Comparison of ENCODE assay signal across 10 mouse cellular contexts in the genomic region with DNA sequence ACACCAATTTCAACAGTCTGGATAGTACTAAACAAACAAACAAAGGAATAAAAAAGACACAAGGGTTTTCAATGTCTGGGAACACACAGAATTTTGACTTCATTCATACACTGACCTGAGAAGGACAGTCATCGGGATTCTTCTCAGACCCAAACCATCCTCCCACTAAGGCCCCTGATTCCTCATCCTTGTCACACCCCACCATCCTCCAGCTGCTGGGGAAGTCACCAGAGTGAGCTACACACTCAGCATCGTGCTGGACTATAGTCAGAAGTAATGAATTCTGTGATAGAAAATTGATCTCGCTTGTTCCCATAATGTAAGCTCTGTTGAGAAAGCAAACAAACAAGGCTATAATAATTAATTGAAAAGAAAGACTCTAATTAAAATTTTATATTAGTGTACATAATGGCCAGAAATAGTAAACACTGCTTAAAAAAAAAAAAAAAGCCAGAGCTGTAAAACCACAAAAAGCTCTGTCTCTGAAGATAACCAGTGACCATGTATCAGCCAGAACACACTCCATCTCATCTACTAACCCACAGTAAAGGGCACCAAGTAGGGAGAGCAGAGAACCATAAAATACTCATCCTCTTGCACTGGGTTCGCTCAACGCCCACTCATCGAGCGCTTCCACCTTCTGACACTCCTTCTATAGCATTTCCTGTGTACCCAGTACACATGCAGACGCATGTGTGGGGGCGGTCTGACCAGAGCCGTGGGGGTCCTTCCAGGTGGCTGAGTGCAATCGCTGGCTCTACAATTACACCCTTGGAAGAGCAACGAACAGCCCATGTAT.
DNase-seq lines count a peak whose midpoint lies in the region; ATAC-seq and TF ChIP-seq lines count a peak whose summit lies in the region.
"Had no signal": no experiment of that assay in that cellular context is flagged by ENCODE, and none has a peak within 500 bp of the region (broad histone marks: within the 10 kb centered on the region; RNA-seq: fewer than 3 reads in every experiment).

No protein-coding gene starts in this region.

- no peak overlapping the region for H3K27ac ChIP-seq in kidney, embryonic 14.5 days (ENCODE audit: low read depth, low read length)
- no peak overlapping the region for H3K27ac ChIP-seq in kidney, embryonic 15.5 days
- peak overlapping the region; percentile 66 for H3K27ac ChIP-seq in MEL (ENCODE audit: control insufficient read depth, low read depth, low read length)
- H3K27ac ChIP-seq in stomach, postnatal 0 days (replicated peaks): no peak overlapping the region
- H3K27ac ChIP-seq: lung, embryonic 15.5 days had no signal

- H3K27me3 ChIP-seq in kidney, embryonic 14.5 days (ENCODE audit: control insufficient read depth, insufficient read depth, low read length): no peaks in the 10 kb centered on the region
- H3K27me3 ChIP-seq in kidney, embryonic 15.5 days: no peaks in the 10 kb centered on the region
- H3K27me3 ChIP-seq in MEL (ENCODE audit: control insufficient read depth in 1 of 2, insufficient read depth in 2 of 2, low read length in 2 of 2): no peaks in the 10 kb centered on the region
- no peaks in the 10 kb centered on the region for H3K27me3 ChIP-seq in stomach, postnatal 0 days (ENCODE audit: control insufficient read depth, insufficient read depth, low read length)
- H3K27me3 ChIP-seq: lung, embryonic 15.5 days had no signal

- no peak overlapping the region for H3K9ac ChIP-seq in kidney, embryonic 14.5 days (ENCODE audit: low read depth, low read length)
- no peak overlapping the region for H3K9ac ChIP-seq in kidney, embryonic 15.5 days
- H3K9ac ChIP-seq in MEL (ENCODE audit: control insufficient read depth, low read depth, low read length, poor library complexity, severe bottlenecking): no peak overlapping the region
- no peak overlapping the region for H3K9ac ChIP-seq in stomach, postnatal 0 days (ENCODE audit: low read length)
- H3K9ac ChIP-seq: lung, embryonic 15.5 days had no signal

- no peak for TF ChIP-seq POLR2A in MEL (IDR thresholded peaks at IDR 0.05; ENCODE audit: control insufficient read depth in 1 of 2, insufficient read depth in 1 of 2, low read depth in 1 of 2, low read length in 2 of 2, poor library complexity in 1 of 2)

- peaks cover 13% of the 10 kb centered on the region for H3K4me1 ChIP-seq in kidney, embryonic 14.5 days (ENCODE audit: control insufficient read depth, insufficient read depth, low read length)
- H3K4me1 ChIP-seq in kidney, embryonic 15.5 days: peaks cover 27% of the 10 kb centered on the region
- H3K4me1 ChIP-seq in MEL (ENCODE audit: control insufficient read depth in 1 of 2, insufficient read depth in 2 of 2, low read length in 2 of 2): peaks cover 9 to 22% of the 10 kb centered on the region in 2 experiments
- H3K4me1 ChIP-seq in stomach, postnatal 0 days (replicated peaks; ENCODE audit: control insufficient read depth, insufficient read depth): no peaks in the 10 kb centered on the region

- no peak for TF ChIP-seq RAD21 in MEL (IDR thresholded peaks at IDR 0.05; ENCODE audit: low read depth, low read length)

- 58% methylated on average over 12 of the region's 12 CpGs for whole genome bisulfite sequencing in kidney, embryonic 14.5 days
- 63% methylated on average over 12 of the region's 12 CpGs for WGBS in kidney, embryonic 15.5 days
- 81% methylated on average over 12 of the region's 12 CpGs for WGBS in stomach, postnatal 0 days

- no peak overlapping the region for H3K4me3 ChIP-seq in kidney, embryonic 14.5 days (ENCODE audit: low read length)
- no peak overlapping the region for H3K4me3 ChIP-seq in kidney, embryonic 15.5 days (replicated peaks)
- no peak overlapping the region; a peak in 1 of 4 replicates for H3K4me3 ChIP-seq in MEL (ENCODE audit: control insufficient read depth in 1 of 2, insufficient read depth in 1 of 2, low read depth in 2 of 2, low read length in 2 of 2)
- H3K4me3 ChIP-seq in stomach, postnatal 0 days (ENCODE audit: low read depth, low read length): no peak overlapping the region
- H3K4me3 ChIP-seq: lung, embryonic 15.5 days had no signal

- H3K79me2 ChIP-seq in MEL (ENCODE audit: control insufficient read depth, insufficient read depth, low read length, poor library complexity): no peaks in the 10 kb centered on the region

- peak; percentile 85 for DNase-seq in MEL (ENCODE audit: low read depth, low spot score)
- peak; percentile 57 for DNase-seq in thymus, postnatal 0 days (ENCODE audit: low spot score)
- no peak for DNase-seq in stomach, postnatal 0 days (ENCODE audit: low spot score)
- DNase-seq in neural tube, embryonic 10.5 days (ENCODE audit: extremely low spot score, low spot score): no peak
- DNase-seq: adrenal gland, adult 8-10 months; kidney, adult 9 months had no signal

- H3K4me2 ChIP-seq in kidney, embryonic 14.5 days (replicated peaks; ENCODE audit: low read depth, low read length): no peak overlapping the region
- H3K4me2 ChIP-seq in kidney, embryonic 15.5 days: no peak overlapping the region
- H3K4me2 ChIP-seq in stomach, postnatal 0 days (replicated peaks; ENCODE audit: low read depth): no peak overlapping the region
- H3K4me2 ChIP-seq: lung, embryonic 15.5 days had no signal

- no peaks in the 10 kb centered on the region for H3K9me3 ChIP-seq in kidney, embryonic 14.5 days (ENCODE audit: control insufficient read depth, low read length)
- H3K9me3 ChIP-seq in kidney, embryonic 15.5 days (replicated peaks): no peaks in the 10 kb centered on the region
- H3K9me3 ChIP-seq in MEL (replicated peaks; ENCODE audit: insufficient read depth, low read length): no peaks in the 10 kb centered on the region
- no peaks in the 10 kb centered on the region for H3K9me3 ChIP-seq in stomach, postnatal 0 days (ENCODE audit: control insufficient read depth, low read length)
- H3K9me3 ChIP-seq: lung, embryonic 15.5 days had no signal

- no peak for TF ChIP-seq CTCF in MEL (IDR thresholded peaks at IDR 0.05 in 2 of 3, conservative IDR thresholded peaks at IDR 0.05 in 1 of 3; ENCODE audit: control insufficient read depth in 1 of 3, insufficient read depth in 1 of 3, low read depth in 2 of 3, low read length in 3 of 3, poor library complexity in 1 of 3, severe bottlenecking in 1 of 3)
- TF ChIP-seq CTCF in stomach, postnatal 0 days (IDR thresholded peaks at IDR 0.05; ENCODE audit: low read depth): no peak

- peak; percentile 89 to 91 for TF ChIP-seq EP300 in MEL (IDR thresholded peaks at IDR 0.05; ENCODE audit: low read depth in 1 of 2, low read length in 2 of 2)
- TF ChIP-seq EP300 in stomach, postnatal 0 days (optimal IDR thresholded peaks at IDR 0.05): no peak

- 0 out of 2 replicates have a peak, but pooled peaks have one; percentile 25 for ATAC-seq in kidney, embryonic 14.5 days (ENCODE audit: low FRiP score, low TSS enrichment)
- ATAC-seq in kidney, embryonic 15.5 days (replicated peaks; ENCODE audit: low FRiP score): no peak; the same call in 1 of the 2 replicates
- peak; percentile 69 for ATAC-seq in inflammation-experienced regulatory T-cells, adult 6 months
- ATAC-seq in stomach, postnatal 0 days (ENCODE audit: low FRiP score, low TSS enrichment): no peak

- no peaks in the 10 kb centered on the region for H3K36me3 ChIP-seq in kidney, embryonic 14.5 days (ENCODE audit: control insufficient read depth, insufficient read depth, low read length)
- no peaks in the 10 kb centered on the region for H3K36me3 ChIP-seq in kidney, embryonic 15.5 days
- H3K36me3 ChIP-seq in MEL (ENCODE audit: control insufficient read depth in 1 of 2, insufficient read depth in 2 of 2, low read length in 2 of 2): peaks cover 0 to 20% of the 10 kb centered on the region in 2 experiments; a peak in 2 of 4 replicates
- no peaks in the 10 kb centered on the region for H3K36me3 ChIP-seq in stomach, postnatal 0 days (ENCODE audit: control insufficient read depth, insufficient read depth, low read length)
- H3K36me3 ChIP-seq: lung, embryonic 15.5 days had no signal

TF ChIP-seq in MEL, 35 proteins besides CTCF, POLR2A, EP300 and RAD21:
- TF ChIP-seq RCOR1 (IDR thresholded peaks at IDR 0.05; ENCODE audit: low read depth, low read length): peak; percentile 80
- 0 out of 2 replicates have a peak, but pooled peaks have one; percentile 6 for TF ChIP-seq NRF1 (IDR thresholded peaks at IDR 0.05; ENCODE audit: insufficient read depth, low read depth, low read length, poor library complexity, severe bottlenecking)
- TF ChIP-seq TCF12 (IDR thresholded peaks at IDR 0.05; ENCODE audit: low read depth, low read length): peak; percentile 94
- TF ChIP-seq ZMIZ1 (IDR thresholded peaks at IDR 0.05; ENCODE audit: low read depth, low read length): no peak
- TF ChIP-seq MEF2A (IDR thresholded peaks at IDR 0.05; ENCODE audit: extremely low read depth, insufficient replicate concordance, low read depth, low read length, poor library complexity, severe bottlenecking): peak; percentile 51; the same call in 1 of the 2 replicates
- peak; percentile 60; the same call in 1 of the 2 replicates for TF ChIP-seq ZKSCAN1 (IDR thresholded peaks at IDR 0.05; ENCODE audit: low read depth, low read length)
- TF ChIP-seq MAFK (IDR thresholded peaks at IDR 0.05; ENCODE audit: borderline replicate concordance, low read depth, low read length): peak; percentile 50; the same call in 1 of the 2 replicates
- TF ChIP-seq GABPA (IDR thresholded peaks at IDR 0.05; ENCODE audit: low read depth, low read length): no peak
- TF ChIP-seq ZNF384 (IDR thresholded peaks at IDR 0.05; ENCODE audit: low read depth, low read length): peak; percentile 99
- peak; percentile 21; the same call in 1 of the 2 replicates for TF ChIP-seq BHLHE40 (IDR thresholded peaks at IDR 0.05; ENCODE audit: borderline replicate concordance, low read depth, low read length)
- TF ChIP-seq NELFE (IDR thresholded peaks at IDR 0.05; ENCODE audit: low read depth, low read length): no peak
- TF ChIP-seq MAZ (IDR thresholded peaks at IDR 0.05; ENCODE audit: low read depth, low read length): peak; percentile 22; the same call in 1 of the 2 replicates
- TF ChIP-seq ETS1 (IDR thresholded peaks at IDR 0.05; ENCODE audit: low read depth, low read length): peak; percentile 83
- TF ChIP-seq MAX (IDR thresholded peaks at IDR 0.05; ENCODE audit: low read length): 0 out of 2 replicates have a peak, but pooled peaks have one; percentile 32
- peak; percentile 92 for TF ChIP-seq GATA1 (IDR thresholded peaks at IDR 0.05; ENCODE audit: low read depth, low read length)
- peak; percentile 75; the same call in 1 of the 2 replicates for TF ChIP-seq MXI1 (IDR thresholded peaks at IDR 0.05; ENCODE audit: low read depth, low read length)
- no peak for TF ChIP-seq E2F4 (IDR thresholded peaks at IDR 0.05; ENCODE audit: borderline replicate concordance, low read depth, low read length)
- peak; percentile 56; the same call in 1 of the 2 replicates for TF ChIP-seq SIN3A (IDR thresholded peaks at IDR 0.05; ENCODE audit: low read length)
- TF ChIP-seq TAL1 (IDR thresholded peaks at IDR 0.05; ENCODE audit: low read length): peak; percentile 80

Comparison
In these comparisons a context has a peak if more than half of its experiments do, and no peak if none do; other contexts are left out.
1. ATAC-seq: peak in kidney, embryonic 14.5 days (single experiment) and inflammation-experienced regulatory T-cells, adult 6 months (single experiment); none in kidney, embryonic 15.5 days (single experiment) and stomach, postnatal 0 days (single experiment).
2. DNase-seq: peak in MEL (single experiment) and thymus, postnatal 0 days (single experiment); none in stomach, postnatal 0 days (single experiment) and neural tube, embryonic 10.5 days (single experiment).